Mouse (Mus musculus) forebrain, postnatal 0 days (tissue): ENCODE measurements around the gene Alyref. TPM values are rescaled to one million over a fixed set of nuclear protein-coding genes. Genes with fewer than 3 reads are reported as not detected.

ENCODE experiments used
- ATAC-seq: fragments of 200-750 bp; cut with Nextera tagmentation; 2 replicates; pipeline ENCODE4 v1.8.0; 2017; ENCODE audit warnings: mild to moderate bottlenecking, moderate library complexity
- DNase-seq: peaks from one replicate; pipeline ENCODE4 v3.0.0-alpha.2; 2015
- H3K27ac ChIP-seq: fragments of 300-500 bp; sonication (generic); 2 replicates; pipeline ENCODE4 v1.5.1; 2014; ENCODE audit warnings: low read depth, mild to moderate bottlenecking, antibody characterized with exemption, low read length, moderate library complexity, mixed read lengths
- H3K27me3 ChIP-seq: fragments of 300-500 bp; sonication (generic); 2 replicates; pipeline ENCODE4 v1.6.1; 2014; ENCODE audit warnings: mild to moderate bottlenecking, low read length, mixed read lengths; ENCODE audit not compliant: insufficient read depth
- H3K36me3 ChIP-seq: fragments of 300-500 bp; sonication (generic); 2 replicates; pipeline ENCODE4 v1.6.1; 2014; ENCODE audit warnings: mild to moderate bottlenecking, moderate library complexity; ENCODE audit not compliant: insufficient read depth
- H3K4me1 ChIP-seq: fragments of 300-500 bp; sonication (generic); 2 replicates; pipeline ENCODE4 v1.6.1; 2014; ENCODE audit warnings: antibody characterized with exemption; ENCODE audit not compliant: insufficient read depth
- H3K4me2 ChIP-seq: fragments of 300-500 bp; sonication (generic); 2 replicates; pipeline ENCODE4 v1.6.1; 2014; ENCODE audit warnings: low read depth, mild to moderate bottlenecking, moderate library complexity
- H3K4me3 ChIP-seq: fragments of 300-500 bp; sonication (generic); 2 replicates; pipeline ENCODE4 v1.5.1; 2014; ENCODE audit warnings: low read depth, low read length, mixed read lengths
- H3K9ac ChIP-seq: fragments of 300-500 bp; sonication (generic); 2 replicates; pipeline ENCODE4 v1.6.1; 2014; ENCODE audit warnings: mild to moderate bottlenecking
- H3K9me3 ChIP-seq: fragments of 300-500 bp; sonication (generic); 2 replicates; pipeline ENCODE4 v1.6.1; 2016; ENCODE audit warnings: low read length
- CTCF ChIP-seq: sonication (generic); IDR thresholded peaks from 2 replicates; pipeline ENCODE4 v1.5.1; 2016; ENCODE audit warnings: antibody characterized with exemption, control low read depth, low read depth
- WGBS: fragments of 180-500 bp; shearing (Covaris S2); extraction: QIAGEN DNeasy Blood & Tissue Kit; methylation state at CpG from one replicate; pipeline ENCODE4 v1.1.7; 2014; 5-methylcytosine and 5-hydroxymethylcytosine counted together
- polyA plus RNA-seq: library from polyadenylated mRNA; unstranded; fragments of >200 nt; fragmentation: Nextera tagmentation; extraction: Ambion mirVana; gene quantifications from 2 replicates; pipeline ENCODE4 v1.2.1, GENCODE M21; 2015
- total RNA-seq: library from RNA; depleted of rRNA; stranded (reverse); fragments of >200 nt; gene quantifications from 2 replicates; pipeline ENCODE4 v1.2.3, GENCODE M21; 2014

Alyref gene
- total and polyA plus RNA-seq, 2 experiments from 2014 or later: 111 to 207 TPM

DNA sequence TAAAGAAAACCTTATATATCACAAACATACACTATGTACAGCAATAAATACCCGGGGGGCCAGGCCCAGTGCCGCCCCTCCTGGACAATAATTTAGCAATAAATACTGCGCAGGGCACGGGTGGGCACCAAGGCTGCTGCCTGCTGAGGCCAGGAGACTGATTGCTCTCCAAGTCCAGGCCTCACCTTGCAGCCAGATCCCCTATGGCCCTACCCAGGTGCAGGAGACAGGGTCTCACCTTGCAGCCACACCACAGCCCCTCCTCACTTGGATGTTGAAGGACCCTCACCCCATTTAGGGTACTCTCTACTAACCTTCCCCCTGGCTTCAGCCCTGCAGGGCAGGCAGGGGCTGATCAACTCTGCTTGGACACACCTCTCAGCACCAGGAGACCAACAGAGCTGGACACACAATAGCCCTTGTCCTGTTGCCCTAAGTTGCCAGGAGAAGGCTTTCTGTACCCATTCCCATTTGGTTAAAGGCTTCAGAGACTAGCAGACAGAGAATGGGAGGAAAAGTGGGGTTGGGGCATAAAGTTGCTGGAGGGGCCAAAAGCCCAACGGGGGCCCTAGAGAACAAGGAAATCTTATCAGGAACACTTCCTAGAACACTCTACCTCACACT is 27.1 kb upstream of the Alyref start, which contains the start of gene Sirt7:
Sirt7 (minus strand) TSS at position 89 of the 624 bp plus-strand sequence.
- Histone ChIP-seq H3K4me1 (peaks cover 5% of the 10 kb centered on the region), H3K9me3 (no peaks in the 10 kb centered on the region), H3K9ac (peak within 1 kb of the TSS; percentile 76), H3K27me3 (no peaks in the 10 kb centered on the region), H3K4me2 (peak within 1 kb of the TSS; percentile 94), H3K36me3 (peaks cover 50% of the 10 kb centered on the region), H3K4me3 (peak within 1 kb of the TSS; percentile 87), H3K27ac (peak within 1 kb of the TSS; percentile 83)
- DNase-seq (no peak), ATAC-seq (peak; percentile 12; the same call in 1 of the 2 replicates)
- WGBS: 20% methylated on average over 5 of the region's 5 CpGs
- no peak for TF ChIP-seq CTCF

DNA sequence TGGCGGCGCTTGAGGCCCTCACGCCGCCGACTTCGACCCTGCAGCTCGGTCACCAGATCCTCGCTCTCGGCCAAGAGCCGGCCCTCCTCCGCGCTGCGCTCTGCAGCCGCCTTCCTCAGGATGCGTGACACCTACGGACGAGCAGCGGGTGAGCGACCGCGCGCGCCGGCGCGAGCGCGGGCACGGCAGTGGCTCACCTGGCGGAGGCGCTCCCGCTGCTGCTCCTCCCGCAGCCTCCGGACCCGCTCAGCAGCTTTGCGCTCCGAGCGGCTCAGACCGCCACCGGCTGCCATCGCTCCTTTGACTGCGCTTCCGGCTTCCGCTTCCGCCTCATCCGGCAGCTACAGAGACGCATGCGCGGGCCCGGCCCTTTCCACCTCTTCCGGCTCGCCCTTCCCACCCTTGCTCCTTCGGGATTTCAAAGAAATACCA is 26.5 kb upstream of the Alyref start:
- peak overlapping the region; percentile 87 for H3K4me3 ChIP-seq
- under 1% methylated on average over 53 of the region's 53 CpGs for WGBS
- ATAC-seq: peak; percentile 95

DNA sequence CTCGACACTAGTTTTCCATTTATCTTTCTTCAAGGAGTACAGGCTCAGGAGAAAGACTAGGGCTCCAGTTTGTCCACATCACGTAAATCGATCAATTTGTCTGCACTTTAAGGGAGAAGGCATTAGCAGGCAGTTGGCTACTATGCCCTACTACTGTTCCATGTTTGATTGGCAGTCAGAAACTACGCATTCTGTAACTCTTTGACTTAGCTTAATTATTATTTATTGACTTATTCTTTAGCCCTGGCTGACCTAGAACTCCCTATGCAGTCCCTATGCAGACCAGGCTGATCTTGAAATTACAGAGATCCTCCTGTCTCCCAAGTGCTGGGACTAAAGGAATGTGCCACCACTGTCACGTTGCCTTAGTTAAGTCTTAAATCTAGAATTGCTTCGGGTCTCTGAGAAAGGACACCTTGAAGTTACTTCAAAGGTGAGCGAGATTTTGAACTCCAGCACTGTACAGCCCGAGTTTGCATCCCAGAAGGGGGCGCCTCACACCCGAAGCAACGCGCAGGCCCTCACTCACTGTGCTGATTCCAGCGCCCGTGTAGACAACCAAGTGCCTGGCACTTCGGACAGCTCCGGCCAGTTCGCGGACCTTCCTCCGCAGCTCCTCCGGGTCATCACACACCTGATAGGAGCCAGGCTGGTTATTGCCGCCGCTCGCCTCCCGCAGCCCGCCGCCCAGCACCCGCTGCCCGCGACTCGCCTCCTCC is 26.0 kb upstream of the Alyref start:
- no peaks in the 10 kb centered on the region for H3K9me3 ChIP-seq
- H3K9ac ChIP-seq: peak overlapping the region; percentile 76
- H3K4me2 ChIP-seq: peak overlapping the region; percentile 94
- DNase-seq: peak; percentile 46
- H3K36me3 ChIP-seq: peaks cover 52% of the 10 kb centered on the region
- H3K4me3 ChIP-seq: peak overlapping the region; percentile 87
- H3K4me1 ChIP-seq: peaks cover 5% of the 10 kb centered on the region
- H3K27me3 ChIP-seq: no peaks in the 10 kb centered on the region
- peak overlapping the region; percentile 83 for H3K27ac ChIP-seq
- peak; percentile 79 for ATAC-seq
- WGBS: 13% methylated on average over 30 of the region's 30 CpGs
- peak; percentile 69 for TF ChIP-seq CTCF

More for the DNA sequence above, 26.5 kb upstream of the Alyref start:
- H3K27me3 ChIP-seq: no peaks in the 10 kb centered on the region
- H3K36me3 ChIP-seq: peaks cover 55% of the 10 kb centered on the region
- H3K9ac ChIP-seq: peak overlapping the region; percentile 76
- H3K4me1 ChIP-seq: peaks cover 5% of the 10 kb centered on the region
- H3K27ac ChIP-seq: peak overlapping the region; percentile 83
- no peak for TF ChIP-seq CTCF
- peak; percentile 92 for DNase-seq
- H3K4me2 ChIP-seq: peak overlapping the region; percentile 94
- no peaks in the 10 kb centered on the region for H3K9me3 ChIP-seq

DNA sequence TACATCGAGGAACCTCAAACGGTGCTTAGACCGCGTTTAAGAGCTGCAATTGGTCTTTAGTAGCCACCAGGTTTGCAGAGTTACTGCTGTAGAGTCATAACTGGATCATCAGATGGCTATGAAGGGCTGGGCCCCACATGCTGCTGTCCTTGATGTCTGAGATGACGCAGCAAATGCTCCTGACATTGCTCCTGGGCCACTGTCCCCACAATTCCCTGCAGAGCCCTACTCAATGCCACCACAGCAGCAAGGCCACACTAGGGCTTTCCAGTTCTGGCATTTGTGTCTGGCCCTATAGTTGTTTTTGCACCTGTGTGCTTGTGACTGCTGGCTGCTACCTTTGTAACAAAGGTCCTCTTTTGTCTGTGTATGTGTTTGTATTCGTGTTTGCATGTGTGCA is 24.6 kb upstream of the Alyref start:
- Histone ChIP-seq H3K27me3 (no peaks in the 10 kb centered on the region), H3K4me3 (no peak overlapping the region), H3K36me3 (peaks cover 56% of the 10 kb centered on the region), H3K4me2 (no peak overlapping the region), H3K9ac (no peak overlapping the region), H3K4me1 (peaks cover 5% of the 10 kb centered on the region), H3K9me3 (no peaks in the 10 kb centered on the region), H3K27ac (no peak overlapping the region)
- no peak for TF ChIP-seq CTCF
- WGBS: 90% methylated on average over 6 of the region's 6 CpGs
- DNase-seq: no peak
- no peak for ATAC-seq

GRCm38 (mm10) chr11:120620195-120620594 is 22.0 kb upstream of the Alyref start:
- DNase-seq (no peak), ATAC-seq (no peak)
- no peaks in the 10 kb centered on the region for H3K27me3 ChIP-seq
- no peaks in the 10 kb centered on the region for H3K9me3 ChIP-seq
- TF ChIP-seq CTCF: no peak
- peaks cover 11% of the 10 kb centered on the region for H3K4me1 ChIP-seq
- WGBS: 92% methylated on average over 14 of the region's 14 CpGs
- no peak overlapping the region for H3K27ac ChIP-seq
- H3K4me3 ChIP-seq: no peak overlapping the region
- no peak overlapping the region for H3K4me2 ChIP-seq
- H3K9ac ChIP-seq: no peak overlapping the region
- H3K36me3 ChIP-seq: peaks cover 49% of the 10 kb centered on the region

DNA sequence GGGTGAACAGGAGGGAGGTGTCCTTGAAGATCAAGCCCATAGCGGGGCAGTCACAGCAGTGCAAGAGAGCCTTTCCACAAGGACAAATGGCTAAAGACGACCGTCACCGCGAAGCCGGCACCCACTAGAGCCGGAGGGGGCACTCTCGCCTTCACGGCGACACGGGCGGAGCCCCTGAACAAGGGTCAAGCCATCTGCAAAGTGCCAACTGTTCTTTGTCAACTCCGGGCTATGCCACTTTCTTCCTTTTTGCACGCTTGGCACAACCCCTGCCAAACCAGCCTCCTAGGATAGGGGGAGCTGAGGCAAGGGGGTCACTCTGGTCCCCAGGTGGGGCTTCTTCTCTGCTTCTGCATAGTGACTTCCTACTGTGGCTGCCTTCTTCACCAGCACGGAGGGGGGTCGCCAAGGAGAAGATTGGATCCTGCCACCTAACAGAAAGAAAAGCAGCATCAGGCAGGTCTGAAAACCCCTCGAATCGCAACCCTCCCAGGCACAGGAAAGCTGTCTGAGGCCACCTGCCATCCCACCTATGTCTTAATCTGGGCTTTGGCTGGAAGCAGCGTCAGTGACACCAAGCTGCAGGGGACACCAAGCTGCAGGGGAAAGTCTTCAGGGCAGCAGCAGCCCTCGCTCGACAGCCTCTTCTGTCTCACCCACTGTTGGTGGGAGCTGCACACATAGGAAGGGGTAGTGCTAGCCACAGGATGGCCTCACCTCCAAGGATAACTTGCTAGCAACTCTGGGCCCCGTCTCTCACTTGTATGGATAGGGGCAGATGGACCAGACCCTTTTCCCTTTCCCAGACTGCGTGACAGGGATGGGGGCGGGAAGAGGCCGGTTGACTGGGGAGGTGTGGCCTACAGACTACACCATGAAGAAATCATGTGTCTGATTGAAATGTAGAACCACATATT is 20.7 kb upstream of the Alyref start:
- no peak overlapping the region for H3K9ac ChIP-seq
- WGBS: 95% methylated on average over 25 of the region's 25 CpGs
- DNase-seq (no peak), ATAC-seq (no peak)
- H3K4me3 ChIP-seq: no peak overlapping the region
- H3K27ac ChIP-seq: peak overlapping the region; percentile 23; the same call in 1 of the 2 replicates
- H3K27me3 ChIP-seq: no peaks in the 10 kb centered on the region
- peaks cover 9% of the 10 kb centered on the region for H3K4me1 ChIP-seq
- TF ChIP-seq CTCF: no peak
- no peaks in the 10 kb centered on the region for H3K9me3 ChIP-seq
- no peak overlapping the region for H3K4me2 ChIP-seq
- peaks cover 55% of the 10 kb centered on the region for H3K36me3 ChIP-seq
